Mouse (Mus musculus): ENCODE data around the gene Ptprb. TPM values are rescaled to one million over a fixed set of nuclear protein-coding genes. Genes with fewer than 3 reads are reported as not detected.

Gene Ptprb
- polyA plus RNA-seq, 1 experiment from 2014 or later, result 3.2 TPM

GRCm38 (mm10) chr10:116418121-116418726 is 142.9 kb downstream of the Ptprb start:
- H3K36me3 ChIP-seq (ENCODE audit: control insufficient read depth, insufficient read depth, low read length), result no peaks in the 10 kb centered on the region
- H3K9ac ChIP-seq (ENCODE audit: low read depth, low read length), result no peak overlapping the region
- H3K4me1 ChIP-seq (ENCODE audit: control insufficient read depth, insufficient read depth, low read length), result no peaks in the 10 kb centered on the region
- no peak overlapping the region for H3K4me2 ChIP-seq (ENCODE audit: low read depth, low read length)
- no peak for ATAC-seq
- H3K27me3 ChIP-seq (replicated peaks; ENCODE audit: control insufficient read depth, insufficient read depth, low read length), result no peaks in the 10 kb centered on the region
- H3K9me3 ChIP-seq (ENCODE audit: control insufficient read depth, low read length), result no peaks in the 10 kb centered on the region
- WGBS, result 69% methylated on average over 24 of the region's 24 CpGs
- no peak overlapping the region for H3K27ac ChIP-seq (ENCODE audit: low read length)
- no peak overlapping the region for H3K4me3 ChIP-seq (ENCODE audit: low read length)

GRCm38 (mm10) chr10:116420976-116421375 is 145.7 kb downstream of the Ptprb start:
- Histone ChIP-seq H3K4me2 (ENCODE audit: low read depth, low read length) (no peak overlapping the region), H3K36me3 (ENCODE audit: control insufficient read depth, insufficient read depth, low read length) (no peaks in the 10 kb centered on the region), H3K9me3 (ENCODE audit: control insufficient read depth, low read length) (no peaks in the 10 kb centered on the region), H3K27ac (ENCODE audit: low read length) (no peak overlapping the region), H3K9ac (ENCODE audit: low read depth, low read length) (no peak overlapping the region), H3K4me1 (ENCODE audit: control insufficient read depth, insufficient read depth, low read length) (no peaks in the 10 kb centered on the region), H3K27me3 (replicated peaks; ENCODE audit: control insufficient read depth, insufficient read depth, low read length) (no peaks in the 10 kb centered on the region), H3K4me3 (ENCODE audit: low read length) (no peak overlapping the region)
- no peak for ATAC-seq
- 79% methylated on average over 6 of the region's 6 CpGs for WGBS

- Histone ChIP-seq H3K9me3 (ENCODE audit: control insufficient read depth, low read length) (no peaks in the 10 kb centered on the region), H3K27ac (ENCODE audit: low read length) (no peak overlapping the region), H3K27me3 (replicated peaks; ENCODE audit: control insufficient read depth, insufficient read depth, low read length) (no peaks in the 10 kb centered on the region), H3K36me3 (ENCODE audit: control insufficient read depth, insufficient read depth, low read length) (no peaks in the 10 kb centered on the region), H3K4me3 (ENCODE audit: low read length) (no peak overlapping the region), H3K4me1 (ENCODE audit: control insufficient read depth, insufficient read depth, low read length) (no peaks in the 10 kb centered on the region), H3K4me2 (ENCODE audit: low read depth, low read length) (no peak overlapping the region), H3K9ac (ENCODE audit: low read depth, low read length) (no peak overlapping the region)
- WGBS, result 89% methylated on average over 2 of the region's 2 CpGs
- no peak for ATAC-seq
Measured at GRCm38 (mm10) chr10:116422551-116422950, 147.2 kb downstream of the Ptprb start.

GRCm38 (mm10) chr10:116424921-116425320 is 149.6 kb downstream of the Ptprb start:
- Histone ChIP-seq H3K27me3 (replicated peaks; ENCODE audit: control insufficient read depth, insufficient read depth, low read length) (no peaks in the 10 kb centered on the region), H3K9me3 (ENCODE audit: control insufficient read depth, low read length) (no peaks in the 10 kb centered on the region), H3K4me2 (ENCODE audit: low read depth, low read length) (no peak overlapping the region), H3K9ac (ENCODE audit: low read depth, low read length) (no peak overlapping the region), H3K4me1 (ENCODE audit: control insufficient read depth, insufficient read depth, low read length) (no peaks in the 10 kb centered on the region), H3K4me3 (ENCODE audit: low read length) (no peak overlapping the region), H3K27ac (ENCODE audit: low read length) (no peak overlapping the region), H3K36me3 (ENCODE audit: control insufficient read depth, insufficient read depth, low read length) (no peaks in the 10 kb centered on the region)
- WGBS, result 86% methylated on average over 6 of the region's 6 CpGs
- no peak for ATAC-seq

- ATAC-seq, result no peak
- Histone ChIP-seq H3K27me3 (replicated peaks; ENCODE audit: control insufficient read depth, insufficient read depth, low read length) (no peaks in the 10 kb centered on the region), H3K4me1 (ENCODE audit: control insufficient read depth, insufficient read depth, low read length) (no peaks in the 10 kb centered on the region), H3K4me3 (ENCODE audit: low read length) (no peak overlapping the region), H3K9ac (ENCODE audit: low read depth, low read length) (no peak overlapping the region), H3K4me2 (ENCODE audit: low read depth, low read length) (no peak overlapping the region), H3K9me3 (ENCODE audit: control insufficient read depth, low read length) (no peaks in the 10 kb centered on the region), H3K27ac (ENCODE audit: low read length) (no peak overlapping the region), H3K36me3 (ENCODE audit: control insufficient read depth, insufficient read depth, low read length) (no peaks in the 10 kb centered on the region)
- 87% methylated on average over 7 of the region's 7 CpGs for WGBS
Measured at GRCm38 (mm10) chr10:116426176-116426575, 150.9 kb downstream of the Ptprb start.

GRCm38 (mm10) chr10:116428026-116428780 is 152.9 kb downstream of the Ptprb start:
- Histone ChIP-seq H3K4me1 (ENCODE audit: control insufficient read depth, insufficient read depth, low read length) (no peaks in the 10 kb centered on the region), H3K9me3 (ENCODE audit: control insufficient read depth, low read length) (no peaks in the 10 kb centered on the region), H3K4me2 (ENCODE audit: low read depth, low read length) (no peak overlapping the region), H3K9ac (ENCODE audit: low read depth, low read length) (no peak overlapping the region), H3K4me3 (ENCODE audit: low read length) (no peak overlapping the region), H3K27ac (ENCODE audit: low read length) (no peak overlapping the region), H3K36me3 (ENCODE audit: control insufficient read depth, insufficient read depth, low read length) (no peaks in the 10 kb centered on the region), H3K27me3 (replicated peaks; ENCODE audit: control insufficient read depth, insufficient read depth, low read length) (no peaks in the 10 kb centered on the region)
- no peak for ATAC-seq
- WGBS, result 93% methylated on average over 26 of the region's 26 CpGs

GRCm38 (mm10) chr10:116432421-116432820 is 157.1 kb downstream of the Ptprb start:
- Histone ChIP-seq H3K9me3 (ENCODE audit: control insufficient read depth, low read length) (no peaks in the 10 kb centered on the region), H3K36me3 (ENCODE audit: control insufficient read depth, insufficient read depth, low read length) (no peaks in the 10 kb centered on the region), H3K27me3 (replicated peaks; ENCODE audit: control insufficient read depth, insufficient read depth, low read length) (no peaks in the 10 kb centered on the region), H3K9ac (ENCODE audit: low read depth, low read length) (no peak overlapping the region), H3K27ac (ENCODE audit: low read length) (no peak overlapping the region), H3K4me3 (ENCODE audit: low read length) (no peak overlapping the region), H3K4me2 (ENCODE audit: low read depth, low read length) (no peak overlapping the region), H3K4me1 (ENCODE audit: control insufficient read depth, insufficient read depth, low read length) (no peaks in the 10 kb centered on the region)
- WGBS, result 88% methylated on average over 7 of the region's 7 CpGs
- ATAC-seq, result no peak

- H3K27me3 ChIP-seq (replicated peaks; ENCODE audit: control insufficient read depth, insufficient read depth, low read length), result no peaks in the 10 kb centered on the region
- H3K36me3 ChIP-seq (ENCODE audit: control insufficient read depth, insufficient read depth, low read length), result no peaks in the 10 kb centered on the region
- H3K27ac ChIP-seq (ENCODE audit: low read length), result no peak overlapping the region
- H3K4me2 ChIP-seq (ENCODE audit: low read depth, low read length), result no peak overlapping the region
- 75% methylated on average over 12 of the region's 12 CpGs for WGBS
- ATAC-seq, result no peak
- no peak overlapping the region for H3K9ac ChIP-seq (ENCODE audit: low read depth, low read length)
- H3K4me3 ChIP-seq (ENCODE audit: low read length), result no peak overlapping the region
- no peaks in the 10 kb centered on the region for H3K4me1 ChIP-seq (ENCODE audit: control insufficient read depth, insufficient read depth, low read length)
- H3K9me3 ChIP-seq (ENCODE audit: control insufficient read depth, low read length), result peaks cover 3% of the 10 kb centered on the region; the same call in 1 of the 2 replicates
Measured at GRCm38 (mm10) chr10:116435455-116435854, 160.1 kb downstream of the Ptprb start.

All from intestine, embryonic 16.5 days (tissue).